Mouse (Mus musculus) erythroid progenitor cell, adult 5-6 weeks (primary cell): ENCODE measurements at regions not wholly inside any gene's neighbourhood (a gene's known extent, or its start where the extent isn't known, plus 50 kb on each side); places are given as distances from the start of the nearest gene placed in this dataset.

Source experiments
- ATAC-seq: replicated peaks from 2 replicates; pipeline ENCODE4 v1.8.0; 2016; ENCODE audit warnings: moderate number of reproducible peaks, mild to moderate bottlenecking, moderate TSS enrichment, inconsistent platforms; ENCODE audit not compliant: poor library complexity, low FRiP score, severe bottlenecking

DNA sequence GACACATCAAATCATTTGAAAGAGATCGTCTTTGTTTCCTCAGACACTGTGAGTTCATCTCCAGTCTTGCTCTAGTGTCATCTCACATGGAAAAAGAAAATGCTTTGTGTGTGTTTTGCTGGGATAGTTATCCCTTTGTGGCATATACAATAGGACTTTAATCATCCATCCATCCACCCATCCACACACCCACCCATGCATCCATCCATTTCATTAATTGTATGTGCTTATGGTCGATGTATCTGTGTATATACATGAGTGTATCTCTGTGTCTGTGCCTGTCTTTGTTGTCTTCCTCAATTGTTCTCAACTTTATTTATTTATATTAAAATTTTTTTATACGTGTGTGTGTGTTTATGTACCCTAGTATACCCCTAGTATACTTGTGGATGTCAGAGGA lies 355.3 kb upstream of the Fam98a start:
- no peak for ATAC-seq

DNA sequence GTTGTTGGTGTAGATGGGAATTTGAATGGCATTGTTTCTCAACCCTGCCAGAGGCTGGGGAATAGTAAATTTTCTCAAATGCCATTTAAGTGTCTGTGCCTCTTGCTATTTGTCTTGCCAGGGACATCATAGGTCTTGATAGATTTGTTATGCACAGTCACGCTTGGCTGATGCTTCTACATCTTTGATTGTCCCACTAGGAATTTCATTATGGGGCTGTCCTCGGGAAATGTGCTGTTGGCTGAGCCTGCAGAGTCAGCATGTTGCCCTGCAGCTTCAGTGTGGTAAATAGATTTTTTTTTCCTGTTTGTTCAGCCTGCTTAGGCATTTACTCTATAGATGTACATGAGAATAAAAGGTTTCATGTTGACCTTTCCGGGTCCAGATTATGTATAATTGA lies 354.9 kb upstream of the Fam98a start:
- ATAC-seq: no peak

DNA sequence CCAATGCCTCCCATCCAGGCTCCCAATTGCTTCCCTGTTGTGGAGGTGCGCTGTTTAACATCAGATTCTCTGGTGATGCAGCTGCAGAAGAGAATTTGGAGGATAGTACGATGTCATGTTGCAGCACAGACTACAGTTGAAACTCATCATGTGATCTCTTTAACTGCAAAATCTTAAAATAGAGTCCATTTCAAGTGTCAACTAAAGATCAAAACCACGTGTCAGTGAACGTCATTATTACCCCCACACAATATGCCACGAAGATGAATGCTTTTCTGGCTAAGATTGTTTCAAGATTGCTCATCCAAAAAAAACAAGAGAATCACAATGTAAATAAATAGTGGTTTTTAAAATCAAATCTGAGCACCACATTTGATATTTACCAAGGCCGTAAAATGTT lies 343.7 kb upstream of the Fam98a start:
- no peak for ATAC-seq

DNA sequence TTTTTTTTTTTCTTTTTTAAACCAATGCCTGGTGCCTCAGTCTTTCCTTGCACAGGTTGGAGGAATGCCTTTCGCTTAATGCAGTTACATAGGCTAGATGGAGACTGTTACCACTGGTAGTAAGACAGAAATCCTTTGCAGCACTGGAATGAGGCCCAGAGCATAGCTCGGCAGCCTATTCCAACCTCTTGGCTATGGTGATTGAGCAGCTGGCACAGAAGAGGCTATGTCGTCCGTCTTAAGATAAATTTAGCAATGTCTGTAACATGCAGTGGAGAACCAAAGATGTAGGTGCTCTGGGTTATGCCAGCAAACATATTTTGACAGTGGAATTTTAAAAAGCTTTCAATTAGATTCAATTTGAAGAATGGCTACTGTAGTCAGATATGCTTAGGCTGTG lies 343.2 kb upstream of the Fam98a start:
- no peak for ATAC-seq

DNA sequence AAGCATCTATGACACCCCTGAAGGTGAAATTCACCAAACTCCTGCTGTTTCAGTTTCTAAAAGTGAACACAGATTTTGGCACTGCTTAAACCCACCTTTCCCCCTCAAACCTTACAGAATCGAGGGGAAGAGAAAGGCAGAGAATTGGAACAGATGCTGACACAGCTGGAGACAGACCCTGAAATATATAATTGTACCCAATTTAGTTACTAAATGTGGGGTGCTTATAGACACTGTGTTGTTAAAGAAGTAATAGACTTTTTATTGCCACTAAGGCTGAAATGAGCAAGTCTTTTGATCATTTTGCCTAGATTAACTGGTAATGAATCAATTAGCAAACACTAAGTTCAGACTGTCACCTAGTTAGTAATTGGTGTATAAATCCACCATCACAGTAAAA lies 341.8 kb upstream of the Fam98a start:
- no peak for ATAC-seq

GRCm38 (mm10) chr17:75892156-75892555 lies 340.4 kb upstream of the Fam98a start:
- ATAC-seq: no peak

- no peak for ATAC-seq
Measured at GRCm38 (mm10) chr17:75891564-75891963, 339.8 kb upstream of the Fam98a start.

DNA sequence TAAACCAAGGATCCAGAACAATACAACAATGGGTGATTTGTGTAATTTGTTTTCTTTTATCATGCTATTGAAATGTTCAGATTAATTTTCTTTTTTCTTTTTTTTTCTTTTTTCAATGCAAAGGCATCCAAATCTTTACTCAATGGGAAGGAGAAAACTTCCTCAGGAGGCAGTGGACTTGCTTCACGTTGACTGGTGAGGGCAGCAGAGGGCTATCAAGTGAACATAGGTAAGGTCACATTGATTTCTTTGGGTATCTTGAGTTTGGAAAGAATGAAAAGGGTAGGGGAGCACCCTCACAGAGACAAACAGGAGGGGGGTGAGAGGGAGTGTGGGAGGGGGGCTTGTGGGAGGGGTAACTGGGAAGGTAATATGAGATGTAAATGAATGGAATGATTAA lies 326.1 kb upstream of the Fam98a start:
- ATAC-seq: no peak

DNA sequence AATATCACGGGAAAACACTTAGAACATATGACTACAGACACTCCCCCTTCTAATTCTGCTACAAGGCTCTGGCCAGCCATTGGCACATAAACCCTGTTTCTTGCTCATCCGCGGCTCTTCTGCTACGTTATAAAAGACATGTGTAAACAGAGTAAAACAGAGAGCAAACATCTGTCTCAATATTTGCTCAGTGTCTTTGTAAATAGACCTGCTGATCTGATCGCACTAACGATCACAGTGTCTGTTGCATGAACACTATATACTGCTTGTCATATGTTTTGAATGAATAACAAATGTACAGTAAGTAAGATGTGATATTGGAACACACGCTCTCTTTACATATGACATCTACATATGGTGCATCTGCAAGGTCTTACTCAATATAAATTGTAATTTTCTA lies 325.1 kb upstream of the Fam98a start:
- no peak for ATAC-seq

- ATAC-seq: no peak
Measured at GRCm38 (mm10) chr17:75874535-75874934, 322.8 kb upstream of the Fam98a start.

DNA sequence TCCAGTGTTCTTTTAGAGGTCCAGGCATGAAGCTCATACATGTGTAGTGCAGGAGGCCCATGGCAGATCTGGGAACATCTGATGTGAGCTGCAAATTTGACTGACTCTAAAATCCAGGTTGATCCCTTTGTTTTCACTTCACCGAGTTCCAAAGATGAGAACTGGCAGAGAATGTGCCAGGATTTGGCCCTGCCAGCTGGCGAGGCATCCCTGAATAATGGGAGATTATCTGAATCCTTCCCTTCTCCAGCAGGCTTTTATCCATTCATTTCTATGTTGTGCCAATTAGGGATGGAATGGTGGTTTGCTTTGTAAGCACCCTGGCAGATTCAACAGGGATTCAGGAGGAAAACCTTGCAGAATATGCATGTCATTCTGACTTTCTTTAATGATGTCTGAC lies 318.7 kb upstream of the Fam98a start:
- no peak for ATAC-seq

- no peak for ATAC-seq
Measured at GRCm38 (mm10) chr17:75857015-75857414, 305.3 kb upstream of the Fam98a start.

- ATAC-seq: no peak
Measured at GRCm38 (mm10) chr17:75815997-75816626, 264.4 kb upstream of the Fam98a start.

DNA sequence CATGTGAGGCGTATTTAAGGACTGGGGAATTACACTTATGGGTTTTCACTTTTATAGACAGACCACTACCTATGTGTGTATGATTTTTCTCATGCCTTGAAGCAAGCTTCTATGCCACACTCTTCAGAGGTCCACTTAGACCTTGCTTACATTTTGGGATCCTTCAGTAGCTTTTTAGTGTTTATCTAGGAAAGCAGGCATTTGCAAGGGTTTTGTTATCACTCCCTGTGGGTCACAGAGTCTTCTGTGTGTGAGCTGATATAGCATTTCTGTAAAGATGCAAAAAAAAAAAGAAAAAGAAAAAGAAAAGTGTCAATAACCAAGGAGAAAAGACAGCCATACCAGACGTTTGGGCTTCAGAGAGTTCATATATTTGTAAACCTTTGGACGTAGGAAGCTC lies 260.4 kb upstream of the Fam98a start:
- peak; percentile 73 for ATAC-seq

GRCm38 (mm10) chr17:75808524-75809326 lies 257.0 kb upstream of the Fam98a start:
- no peak for ATAC-seq

GRCm38 (mm10) chr17:75808025-75808424 lies 256.3 kb upstream of the Fam98a start:
- ATAC-seq: peak; percentile 71

DNA sequence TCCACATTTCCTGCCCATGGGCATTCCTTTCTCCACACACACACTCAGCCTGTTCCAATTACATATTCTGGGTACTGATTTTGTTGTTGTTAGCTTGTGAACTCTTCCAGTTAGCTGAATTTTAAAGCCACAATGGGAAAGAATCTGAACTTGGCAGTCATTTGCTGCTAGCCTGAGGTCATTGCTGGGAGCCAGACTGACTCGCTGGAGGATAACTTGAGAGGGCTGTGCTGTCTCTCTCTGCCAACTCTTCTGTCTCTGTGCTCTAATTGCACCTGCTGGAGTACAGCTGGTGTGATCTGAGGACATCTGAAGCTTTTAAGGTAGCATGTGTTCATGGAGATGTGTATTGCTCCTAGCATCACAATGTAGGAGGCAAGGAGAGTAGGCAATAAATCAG lies 252.6 kb upstream of the Fam98a start:
- no peak for ATAC-seq

GRCm38 (mm10) chr17:75796380-75796779 lies 244.6 kb upstream of the Fam98a start:
- no peak for ATAC-seq

- ATAC-seq: no peak
Measured at GRCm38 (mm10) chr17:75795772-75796171, 244.0 kb upstream of the Fam98a start.

GRCm38 (mm10) chr17:75779770-75780169 lies 228.0 kb upstream of the Fam98a start:
- ATAC-seq: no peak

- ATAC-seq: no peak
Measured at GRCm38 (mm10) chr17:75776611-75777010, 224.9 kb upstream of the Fam98a start.

DNA sequence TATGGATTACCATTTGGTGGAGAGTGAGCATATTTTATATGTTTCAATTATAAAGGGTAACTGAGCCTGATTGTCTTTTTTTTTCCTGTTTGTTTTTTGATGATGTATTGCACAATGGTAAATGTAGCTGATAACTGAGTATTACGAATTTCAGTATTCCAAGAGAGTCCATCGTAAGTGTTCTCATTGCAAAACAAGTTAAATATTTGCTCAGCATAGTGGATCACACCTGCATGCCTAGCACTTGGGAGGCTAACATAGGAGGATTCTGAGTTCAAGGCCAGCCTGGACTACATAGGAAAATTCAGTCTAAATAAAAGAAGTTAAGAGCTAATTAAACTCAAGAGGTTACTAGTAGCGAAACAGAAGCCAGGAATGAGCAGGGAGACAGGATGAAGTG lies 223.8 kb upstream of the Fam98a start:
- no peak for ATAC-seq
